Mouse (Mus musculus): ENCODE data around the gene Nos1ap. TPM values are rescaled to one million over a fixed set of nuclear protein-coding genes. Genes with fewer than 3 reads are reported as not detected.

Nos1ap gene
- polyA plus RNA-seq, 1 experiment, result 1.6 TPM

- Histone ChIP-seq H3K4me1 (ENCODE audit: control insufficient read depth, insufficient read depth, low read length) (peaks cover 10% of the 10 kb centered on the region), H3K4me3 (ENCODE audit: insufficient read depth, low read length) (no peak overlapping the region), H3K27ac (ENCODE audit: insufficient read depth, low read depth, low read length) (no peak overlapping the region)
- TF ChIP-seq POLR2A (IDR thresholded peaks at IDR 0.05; ENCODE audit: borderline replicate concordance, low read depth, low read length) (no peak), CTCF (IDR thresholded peaks at IDR 0.05; ENCODE audit: low read depth, low read length) (no peak)
Measured at GRCm38 (mm10) chr1:170273252-170273651, 316.4 kb downstream of the Nos1ap start.

- no peak overlapping the region for H3K27ac ChIP-seq (ENCODE audit: insufficient read depth, low read depth, low read length)
- TF ChIP-seq CTCF (IDR thresholded peaks at IDR 0.05; ENCODE audit: low read depth, low read length), result no peak
- no peak for TF ChIP-seq POLR2A (IDR thresholded peaks at IDR 0.05; ENCODE audit: borderline replicate concordance, low read depth, low read length)
- H3K4me1 ChIP-seq (ENCODE audit: control insufficient read depth, insufficient read depth, low read length), result peaks cover 3% of the 10 kb centered on the region
- no peak overlapping the region for H3K4me3 ChIP-seq (ENCODE audit: insufficient read depth, low read length)
Measured at GRCm38 (mm10) chr1:170270696-170271095, 319.0 kb downstream of the Nos1ap start.

GRCm38 (mm10) chr1:170270281-170270680 lies 319.4 kb downstream of the Nos1ap start:
- no peak for TF ChIP-seq CTCF (IDR thresholded peaks at IDR 0.05; ENCODE audit: low read depth, low read length)
- TF ChIP-seq POLR2A (IDR thresholded peaks at IDR 0.05; ENCODE audit: borderline replicate concordance, low read depth, low read length), result no peak

GRCm38 (mm10) chr1:170255560-170255910 lies 334.1 kb downstream of the Nos1ap start:
- TF ChIP-seq POLR2A (IDR thresholded peaks at IDR 0.05; ENCODE audit: borderline replicate concordance, low read depth, low read length), result no peak; the same call in 1 of the 2 replicates
- no peak for TF ChIP-seq CTCF (IDR thresholded peaks at IDR 0.05; ENCODE audit: low read depth, low read length)

More at GRCm38 (mm10) chr1:170270281-170270680, 319.4 kb downstream of the Nos1ap start:
- Histone ChIP-seq H3K4me1 (ENCODE audit: control insufficient read depth, insufficient read depth, low read length) (peaks cover 3% of the 10 kb centered on the region), H3K27ac (ENCODE audit: insufficient read depth, low read depth, low read length) (no peak overlapping the region), H3K4me3 (ENCODE audit: insufficient read depth, low read length) (no peak overlapping the region)

GRCm38 (mm10) chr1:170254893-170255559 lies 334.6 kb downstream of the Nos1ap start:
- H3K27ac ChIP-seq (ENCODE audit: insufficient read depth, low read depth, low read length), result peak overlapping the region; percentile 24
- TF ChIP-seq CTCF (IDR thresholded peaks at IDR 0.05; ENCODE audit: low read depth, low read length) (no peak), POLR2A (IDR thresholded peaks at IDR 0.05; ENCODE audit: borderline replicate concordance, low read depth, low read length) (no peak)
- peak overlapping the region; percentile 77 for H3K4me3 ChIP-seq (ENCODE audit: insufficient read depth, low read length)
- 0 out of 2 replicates have a peak, but pooled peaks cover 2% of the 10 kb centered on the region for H3K4me1 ChIP-seq (ENCODE audit: control insufficient read depth, insufficient read depth, low read length)

More at GRCm38 (mm10) chr1:170255560-170255910, 334.1 kb downstream of the Nos1ap start:
- 0 out of 2 replicates have a peak, but pooled peaks cover 2% of the 10 kb centered on the region for H3K4me1 ChIP-seq (ENCODE audit: control insufficient read depth, insufficient read depth, low read length)
- H3K27ac ChIP-seq (ENCODE audit: insufficient read depth, low read depth, low read length), result peak overlapping the region; percentile 24
- peak overlapping the region; percentile 77 for H3K4me3 ChIP-seq (ENCODE audit: insufficient read depth, low read length)

Other genes with a start within 250 kb of the Nos1ap start
- gene Olfml2b, start 54.7 kb upstream of the Nos1ap start, polyA plus RNA-seq (2012; ENCODE audit: insufficient read depth, insufficient read length, missing spikeins), result 1.0 and 1.3 TPM in 2 replicates